Mouse (Mus musculus): ENCODE measurements around the gene P2ry6. TPM values are rescaled to one million over a fixed set of nuclear protein-coding genes. Genes with fewer than 3 reads are reported as not detected.

The P2ry6 gene
- polyA plus RNA-seq, 1 experiment, result not detected

DNA sequence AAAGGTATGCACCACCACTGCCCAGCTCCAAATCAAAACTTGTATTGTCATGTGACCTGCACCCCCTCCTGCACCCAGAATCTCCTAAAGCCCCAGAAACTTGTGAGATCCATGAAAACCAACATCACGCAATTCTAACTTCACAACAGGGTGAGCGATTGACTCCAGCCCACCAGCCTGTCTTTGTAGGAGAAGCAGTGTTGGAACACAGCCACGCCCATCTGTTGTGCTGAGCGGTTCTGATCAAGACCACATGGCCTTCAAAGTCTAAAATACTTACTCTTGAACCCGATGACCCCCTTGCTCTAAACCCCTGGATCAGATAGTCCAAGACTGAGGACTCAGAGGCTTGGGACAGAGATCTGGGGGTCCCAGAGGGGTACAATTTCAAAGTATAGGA, 25.2 kb upstream of the P2ry6 start:
- no peaks in the 10 kb centered on the region for H3K27me3 ChIP-seq (ENCODE audit: control insufficient read depth, insufficient read depth, low read length, poor library complexity, severe bottlenecking)
- H3K36me3 ChIP-seq (ENCODE audit: control insufficient read depth, insufficient read depth, low read length, poor library complexity, severe bottlenecking), result no peaks in the 10 kb centered on the region
- H3K9me3 ChIP-seq (replicated peaks; ENCODE audit: control insufficient read depth, insufficient read depth, low read length, poor library complexity, severe bottlenecking), result no peaks in the 10 kb centered on the region
- no peak overlapping the region for H3K9ac ChIP-seq (ENCODE audit: low read depth, poor library complexity, severe bottlenecking)
- no peak for TF ChIP-seq POLR2A (IDR thresholded peaks at IDR 0.05; ENCODE audit: insufficient read depth, low read length)
- no peak for TF ChIP-seq EP300 (IDR thresholded peaks at IDR 0.05; ENCODE audit: insufficient read depth, low read depth, low read length)
- no peak for TF ChIP-seq CTCF (IDR thresholded peaks at IDR 0.05; ENCODE audit: low read depth, low read length)
- peaks cover 4% of the 10 kb centered on the region for H3K4me1 ChIP-seq (ENCODE audit: control insufficient read depth, insufficient read depth, low read length)
- H3K27ac ChIP-seq (ENCODE audit: insufficient read depth, low read length), result no peak overlapping the region
- no peak overlapping the region for H3K4me3 ChIP-seq (ENCODE audit: low read depth, low read length)

DNA sequence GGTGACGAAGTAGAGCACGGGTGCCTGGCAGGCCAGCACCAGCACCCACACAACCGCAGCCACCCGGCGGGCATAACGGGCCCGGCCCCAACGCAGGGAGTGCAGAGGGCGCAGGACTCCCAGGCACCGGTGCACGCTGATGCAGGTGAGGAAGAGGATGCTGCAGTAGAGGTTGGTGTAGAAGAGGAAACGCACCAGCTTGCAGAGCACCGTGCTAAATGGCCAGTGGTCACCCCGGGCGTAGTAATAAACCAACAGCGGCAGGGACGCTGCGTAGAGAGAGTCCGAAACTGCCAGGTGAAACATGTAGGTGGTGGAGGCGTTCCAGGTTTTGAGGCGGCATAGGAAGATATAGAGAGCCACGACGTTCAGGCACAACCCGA, 24.1 kb upstream of the P2ry6 start:
- Histone ChIP-seq H3K27me3 (ENCODE audit: control insufficient read depth, insufficient read depth, low read length, poor library complexity, severe bottlenecking) (no peaks in the 10 kb centered on the region), H3K9ac (ENCODE audit: low read depth, poor library complexity, severe bottlenecking) (no peak overlapping the region)

DNA sequence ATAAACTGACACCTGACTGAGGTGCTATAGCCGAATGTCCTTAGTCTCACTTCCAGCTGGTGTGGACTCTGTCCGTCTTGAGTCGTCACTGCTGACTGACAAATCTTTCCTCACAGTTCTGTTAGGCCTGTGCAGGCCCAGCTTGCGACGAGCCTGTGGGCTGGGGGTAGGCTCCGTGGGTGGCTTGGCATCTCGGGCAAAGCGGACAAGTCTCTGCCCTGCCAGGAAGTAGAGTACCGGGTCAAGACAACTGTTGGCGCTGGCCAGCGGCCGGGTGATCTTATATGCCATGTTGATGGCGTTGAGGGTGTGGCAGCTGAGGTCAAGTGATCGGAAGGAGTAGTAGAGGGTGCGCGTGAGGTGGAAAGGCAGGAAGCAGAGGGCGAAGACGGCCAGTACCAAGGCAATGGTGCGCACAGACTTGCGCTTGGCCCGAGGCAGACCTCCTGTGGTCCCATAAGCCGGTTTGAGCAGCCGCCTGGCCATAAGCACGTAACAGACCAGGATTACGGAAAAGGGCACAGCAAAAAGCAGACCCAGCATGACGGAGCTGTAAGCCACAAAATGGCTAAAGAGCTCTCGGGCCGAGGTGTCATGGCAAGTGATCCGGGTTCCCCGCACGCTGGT, 23.6 kb upstream of the P2ry6 start:
- Histone ChIP-seq H3K27me3 (ENCODE audit: control insufficient read depth, insufficient read depth, low read length, poor library complexity, severe bottlenecking) (no peaks in the 10 kb centered on the region), H3K9ac (ENCODE audit: low read depth, poor library complexity, severe bottlenecking) (no peak overlapping the region), H3K4me1 (ENCODE audit: control insufficient read depth, insufficient read depth, low read length) (no peaks in the 10 kb centered on the region), H3K9me3 (replicated peaks; ENCODE audit: control insufficient read depth, insufficient read depth, low read length, poor library complexity, severe bottlenecking) (no peaks in the 10 kb centered on the region), H3K36me3 (ENCODE audit: control insufficient read depth, insufficient read depth, low read length, poor library complexity, severe bottlenecking) (no peaks in the 10 kb centered on the region), H3K27ac (ENCODE audit: insufficient read depth, low read length) (no peak overlapping the region), H3K4me3 (ENCODE audit: low read depth, low read length) (peak overlapping the region; percentile 23)
- TF ChIP-seq POLR2A (IDR thresholded peaks at IDR 0.05; ENCODE audit: insufficient read depth, low read length), result no peak
- no peak for TF ChIP-seq CTCF (IDR thresholded peaks at IDR 0.05; ENCODE audit: low read depth, low read length)
- no peak for TF ChIP-seq EP300 (IDR thresholded peaks at IDR 0.05; ENCODE audit: insufficient read depth, low read depth, low read length)

More for the DNA sequence above, 24.1 kb upstream of the P2ry6 start:
- TF ChIP-seq CTCF (IDR thresholded peaks at IDR 0.05; ENCODE audit: low read depth, low read length) (no peak), EP300 (IDR thresholded peaks at IDR 0.05; ENCODE audit: insufficient read depth, low read depth, low read length) (no peak)
- no peaks in the 10 kb centered on the region for H3K9me3 ChIP-seq (replicated peaks; ENCODE audit: control insufficient read depth, insufficient read depth, low read length, poor library complexity, severe bottlenecking)
- H3K4me3 ChIP-seq (ENCODE audit: low read depth, low read length), result peak overlapping the region; percentile 23
- H3K36me3 ChIP-seq (ENCODE audit: control insufficient read depth, insufficient read depth, low read length, poor library complexity, severe bottlenecking), result no peaks in the 10 kb centered on the region
- no peak overlapping the region for H3K27ac ChIP-seq (ENCODE audit: insufficient read depth, low read length)
- no peaks in the 10 kb centered on the region for H3K4me1 ChIP-seq (ENCODE audit: control insufficient read depth, insufficient read depth, low read length)

DNA sequence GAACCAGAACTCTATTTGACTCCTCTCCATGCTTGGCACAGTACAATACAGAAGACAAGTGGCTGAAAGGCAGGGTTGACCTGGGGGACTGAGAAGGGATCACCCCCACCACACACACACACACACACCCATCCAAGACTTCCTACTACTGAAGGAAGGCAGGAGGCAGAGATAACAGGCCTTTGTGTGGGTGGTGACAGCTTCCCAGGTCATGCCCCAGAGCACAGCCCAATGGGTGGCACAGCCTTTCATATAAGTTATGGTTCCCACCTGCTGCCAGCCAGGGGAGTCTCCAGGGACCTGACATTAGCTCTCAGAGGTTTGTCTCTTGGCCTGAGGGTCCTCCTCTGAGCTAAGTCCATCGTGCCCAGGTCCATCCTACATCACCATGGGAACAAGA, 22.8 kb upstream of the P2ry6 start:
- Histone ChIP-seq H3K4me1 (ENCODE audit: control insufficient read depth, insufficient read depth, low read length) (no peaks in the 10 kb centered on the region), H3K27me3 (ENCODE audit: control insufficient read depth, insufficient read depth, low read length, poor library complexity, severe bottlenecking) (no peaks in the 10 kb centered on the region), H3K9ac (ENCODE audit: low read depth, poor library complexity, severe bottlenecking) (no peak overlapping the region), H3K36me3 (ENCODE audit: control insufficient read depth, insufficient read depth, low read length, poor library complexity, severe bottlenecking) (no peaks in the 10 kb centered on the region), H3K9me3 (replicated peaks; ENCODE audit: control insufficient read depth, insufficient read depth, low read length, poor library complexity, severe bottlenecking) (no peaks in the 10 kb centered on the region), H3K4me3 (ENCODE audit: low read depth, low read length) (no peak overlapping the region), H3K27ac (ENCODE audit: insufficient read depth, low read length) (no peak overlapping the region)
- no peak for TF ChIP-seq EP300 (IDR thresholded peaks at IDR 0.05; ENCODE audit: insufficient read depth, low read depth, low read length)
- no peak for TF ChIP-seq POLR2A (IDR thresholded peaks at IDR 0.05; ENCODE audit: insufficient read depth, low read length)
- no peak for TF ChIP-seq CTCF (IDR thresholded peaks at IDR 0.05; ENCODE audit: low read depth, low read length)

DNA sequence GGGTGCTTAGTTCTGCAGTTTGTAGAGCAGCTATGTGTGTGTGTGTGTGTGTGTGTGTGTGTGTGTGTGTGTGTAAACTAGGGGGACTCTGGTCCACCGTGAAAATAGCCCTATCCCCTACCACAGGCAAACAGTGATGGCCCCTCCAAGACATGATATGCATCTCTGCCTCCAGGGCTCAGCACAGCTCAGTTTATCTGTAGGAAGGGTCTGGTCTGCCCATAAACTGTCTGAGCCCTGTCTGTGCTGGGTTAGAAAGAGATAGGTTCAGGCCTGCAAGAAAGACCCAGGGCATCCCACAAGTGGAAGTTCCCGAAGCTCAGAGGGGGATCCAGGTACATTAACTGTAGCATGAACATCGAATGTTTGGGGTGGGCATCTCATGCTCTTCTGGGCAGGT, 21.5 kb upstream of the P2ry6 start:
- H3K27me3 ChIP-seq (ENCODE audit: control insufficient read depth, insufficient read depth, low read length, poor library complexity, severe bottlenecking), result no peaks in the 10 kb centered on the region
- H3K9me3 ChIP-seq (replicated peaks; ENCODE audit: control insufficient read depth, insufficient read depth, low read length, poor library complexity, severe bottlenecking), result no peaks in the 10 kb centered on the region
- no peak overlapping the region for H3K9ac ChIP-seq (ENCODE audit: low read depth, poor library complexity, severe bottlenecking)
- TF ChIP-seq EP300 (IDR thresholded peaks at IDR 0.05; ENCODE audit: insufficient read depth, low read depth, low read length), result no peak
- no peak for TF ChIP-seq POLR2A (IDR thresholded peaks at IDR 0.05; ENCODE audit: insufficient read depth, low read length)
- TF ChIP-seq CTCF (IDR thresholded peaks at IDR 0.05; ENCODE audit: low read depth, low read length), result no peak
- H3K27ac ChIP-seq (ENCODE audit: insufficient read depth, low read length), result no peak overlapping the region
- H3K36me3 ChIP-seq (ENCODE audit: control insufficient read depth, insufficient read depth, low read length, poor library complexity, severe bottlenecking), result no peaks in the 10 kb centered on the region
- H3K4me1 ChIP-seq (ENCODE audit: control insufficient read depth, insufficient read depth, low read length), result no peaks in the 10 kb centered on the region
- H3K4me3 ChIP-seq (ENCODE audit: low read depth, low read length), result no peak overlapping the region

DNA sequence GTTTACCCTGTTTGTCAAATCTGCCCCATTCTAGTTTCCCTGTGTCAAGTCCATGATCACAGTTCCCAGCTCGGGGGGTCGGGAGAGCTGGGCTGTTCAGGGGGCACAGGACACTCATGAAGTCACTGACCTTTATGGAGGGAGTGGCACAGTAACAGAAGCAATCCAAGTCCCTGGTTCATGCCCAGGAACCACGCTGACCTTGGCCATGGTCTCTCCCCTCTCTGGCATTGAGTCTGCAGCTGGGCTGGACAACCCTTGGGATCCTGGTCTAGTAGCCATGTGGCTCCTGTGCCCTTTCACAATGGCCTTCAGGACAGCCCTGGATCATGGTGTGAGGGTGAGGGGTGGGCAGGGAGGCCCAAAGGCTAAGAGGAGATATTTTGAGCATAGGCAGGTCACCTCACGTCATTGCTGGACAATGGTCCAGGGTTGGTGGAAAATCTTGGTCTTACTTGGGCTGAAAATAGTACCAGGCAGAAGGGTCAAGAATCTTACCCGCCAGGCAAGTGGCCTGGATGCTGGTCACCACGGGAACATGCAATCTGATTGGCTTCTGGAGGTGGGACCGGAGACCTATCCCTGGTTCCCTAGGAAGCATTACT, 20.9 kb upstream of the P2ry6 start:
- no peaks in the 10 kb centered on the region for H3K9me3 ChIP-seq (replicated peaks; ENCODE audit: control insufficient read depth, insufficient read depth, low read length, poor library complexity, severe bottlenecking)
- TF ChIP-seq EP300 (IDR thresholded peaks at IDR 0.05; ENCODE audit: insufficient read depth, low read depth, low read length) (no peak), POLR2A (IDR thresholded peaks at IDR 0.05; ENCODE audit: insufficient read depth, low read length) (no peak)
- H3K36me3 ChIP-seq (ENCODE audit: control insufficient read depth, insufficient read depth, low read length, poor library complexity, severe bottlenecking), result no peaks in the 10 kb centered on the region
- no peak overlapping the region for H3K27ac ChIP-seq (ENCODE audit: insufficient read depth, low read length)
- H3K4me3 ChIP-seq (ENCODE audit: low read depth, low read length), result no peak overlapping the region
- no peaks in the 10 kb centered on the region for H3K4me1 ChIP-seq (ENCODE audit: control insufficient read depth, insufficient read depth, low read length)
- no peak overlapping the region for H3K9ac ChIP-seq (ENCODE audit: low read depth, poor library complexity, severe bottlenecking)
- H3K27me3 ChIP-seq (ENCODE audit: control insufficient read depth, insufficient read depth, low read length, poor library complexity, severe bottlenecking), result no peaks in the 10 kb centered on the region
